Mouse (Mus musculus) heart, postnatal 0 days (tissue): Measurements from ENCODE around the gene Egf. TPM values are rescaled to one million over a fixed set of nuclear protein-coding genes. Genes with fewer than 3 reads are reported as not detected.

ENCODE experiments used
- ATAC-seq: fragments of 200-750 bp; cut with Nextera tagmentation; 2 replicates; pipeline ENCODE4 v1.8.0; 2017; ENCODE audit warnings: low read depth, moderate number of reproducible peaks, moderate library complexity; ENCODE audit not compliant: insufficient read depth
- DNase-seq: peaks from one replicate; pipeline ENCODE4 v3.0.0-alpha.2; 2016; ENCODE audit warnings: low spot score
- H3K27ac ChIP-seq: fragments of 300-500 bp; sonication (generic); 2 replicates; pipeline ENCODE4 v1.5.1; 2014; ENCODE audit warnings: low read depth, mild to moderate bottlenecking
- H3K27me3 ChIP-seq: fragments of 300-500 bp; sonication (generic); 2 replicates; pipeline ENCODE4 v1.6.1; 2014; ENCODE audit warnings: low read length, mixed read lengths; ENCODE audit not compliant: control insufficient read depth, insufficient read depth
- H3K36me3 ChIP-seq: fragments of 300-500 bp; sonication (generic); replicated peaks from 2 replicates; pipeline ENCODE4 v1.6.1; 2014; ENCODE audit warnings: low read length, mixed read lengths; ENCODE audit not compliant: control insufficient read depth, insufficient read depth
- H3K4me1 ChIP-seq: fragments of 300-500 bp; sonication (generic); 2 replicates; pipeline ENCODE4 v1.6.1; 2014; ENCODE audit warnings: antibody characterized with exemption; ENCODE audit not compliant: control insufficient read depth, insufficient read depth
- H3K4me2 ChIP-seq: fragments of 300-500 bp; sonication (generic); 2 replicates; pipeline ENCODE4 v1.6.1; 2014; ENCODE audit warnings: low read depth, mild to moderate bottlenecking, low read length, moderate library complexity
- H3K4me3 ChIP-seq: fragments of 300-500 bp; sonication (generic); 2 replicates; pipeline ENCODE4 v1.5.1; 2014; ENCODE audit warnings: low read depth, low read length
- H3K9ac ChIP-seq: fragments of 300-500 bp; sonication (generic); replicated peaks from 2 replicates; pipeline ENCODE4 v1.6.1; 2014; ENCODE audit warnings: low read depth, low read length, mixed read lengths
- H3K9me3 ChIP-seq: fragments of 300-500 bp; sonication (generic); replicated peaks from 2 replicates; pipeline ENCODE4 v1.6.1; 2016; ENCODE audit warnings: low read length; ENCODE audit not compliant: control insufficient read depth
- CTCF ChIP-seq: IDR thresholded peaks from 2 replicates; pipeline ENCODE4 v1.5.1; 2016; ENCODE audit warnings: antibody characterized with exemption, control low read depth, low read depth
- EP300 ChIP-seq: IDR thresholded peaks from 2 replicates; pipeline ENCODE4 v1.6.1; 2016; ENCODE audit warnings: antibody characterized with exemption, low read depth
- WGBS: fragments of 180-500 bp; shearing (Covaris S2); extraction: QIAGEN DNeasy Blood & Tissue Kit; methylation state at CpG from one replicate; pipeline ENCODE4 v1.1.7; 2014; 5-methylcytosine and 5-hydroxymethylcytosine counted together
- polyA plus RNA-seq: library from polyadenylated mRNA; unstranded; fragments of >200 nt; fragmentation: Nextera tagmentation; extraction: Ambion mirVana; gene quantifications from 2 replicates; pipeline ENCODE4 v1.2.1, GENCODE M21; 2015
- total RNA-seq: library from RNA; depleted of rRNA; stranded (reverse); fragments of >200 nt; gene quantifications from 2 replicates; pipeline ENCODE4 v1.2.3, GENCODE M21; 2014; ENCODE audit warnings: low replicate concordance

Gene Egf
- total and polyA plus RNA-seq, 2 experiments from 2014 or later: 1.9 to 12.4 TPM

GRCm38 (mm10) chr3:129682389-129682788 lies 72.7 kb downstream of the Egf start:
- no peaks in the 10 kb centered on the region for H3K9me3 ChIP-seq
- H3K4me1 ChIP-seq: no peaks in the 10 kb centered on the region
- TF ChIP-seq CTCF (no peak), EP300 (no peak)
- H3K4me2 ChIP-seq: no peak overlapping the region
- peak; percentile 13 for DNase-seq
- H3K4me3 ChIP-seq: no peak overlapping the region
- no peaks in the 10 kb centered on the region for H3K27me3 ChIP-seq
- H3K36me3 ChIP-seq: 0 out of 2 replicates have a peak, but pooled peaks cover 4% of the 10 kb centered on the region
- ATAC-seq: no peak; the same call in 1 of the 2 replicates
- WGBS: 71% methylated on average over 10 of the region's 10 CpGs
- H3K27ac ChIP-seq: no peak overlapping the region
- H3K9ac ChIP-seq: no peak overlapping the region

DNA sequence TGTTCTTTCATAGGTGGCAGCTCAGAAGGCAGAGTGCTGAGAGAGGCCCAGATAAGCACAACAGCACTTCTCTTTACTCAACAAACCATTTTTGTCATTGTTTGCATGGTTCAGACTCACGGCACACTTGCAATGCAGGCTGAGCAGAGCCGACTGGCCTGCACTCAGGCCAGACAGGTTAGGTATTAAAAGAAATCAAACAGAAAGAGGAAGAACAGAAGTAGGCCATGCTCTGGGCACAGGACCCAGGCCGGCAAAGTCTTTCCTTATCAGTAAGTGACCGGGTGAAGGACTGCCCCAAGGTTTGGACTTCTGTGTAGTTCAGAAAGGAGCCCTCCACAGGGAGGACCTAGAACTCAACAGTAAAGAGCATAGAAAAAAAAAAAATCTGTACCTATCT lies 73.3 kb downstream of the Egf start:
- no peak for ATAC-seq
- Histone ChIP-seq H3K4me3 (no peak overlapping the region), H3K4me2 (no peak overlapping the region), H3K27me3 (no peaks in the 10 kb centered on the region), H3K9ac (no peak overlapping the region), H3K36me3 (0 out of 2 replicates have a peak, but pooled peaks cover 4% of the 10 kb centered on the region), H3K9me3 (no peaks in the 10 kb centered on the region), H3K4me1 (no peaks in the 10 kb centered on the region), H3K27ac (no peak overlapping the region)
- no peak for DNase-seq
- no peak for TF ChIP-seq EP300
- no peak for TF ChIP-seq CTCF
- WGBS: 54% methylated on average over 4 of the region's 4 CpGs

GRCm38 (mm10) chr3:129680258-129680657 lies 74.9 kb downstream of the Egf start:
- H3K36me3 ChIP-seq: 0 out of 2 replicates have a peak, but pooled peaks cover 4% of the 10 kb centered on the region
- no peaks in the 10 kb centered on the region for H3K27me3 ChIP-seq
- H3K4me3 ChIP-seq: no peak overlapping the region
- no peak overlapping the region for H3K27ac ChIP-seq
- no peak for TF ChIP-seq EP300
- TF ChIP-seq CTCF: peak; percentile 48
- ATAC-seq: no peak
- DNase-seq: peak; percentile 49
- no peaks in the 10 kb centered on the region for H3K9me3 ChIP-seq
- 47% methylated on average over 5 of the region's 5 CpGs for WGBS
- H3K4me2 ChIP-seq: no peak overlapping the region
- H3K9ac ChIP-seq: no peak overlapping the region
- no peaks in the 10 kb centered on the region for H3K4me1 ChIP-seq

DNA sequence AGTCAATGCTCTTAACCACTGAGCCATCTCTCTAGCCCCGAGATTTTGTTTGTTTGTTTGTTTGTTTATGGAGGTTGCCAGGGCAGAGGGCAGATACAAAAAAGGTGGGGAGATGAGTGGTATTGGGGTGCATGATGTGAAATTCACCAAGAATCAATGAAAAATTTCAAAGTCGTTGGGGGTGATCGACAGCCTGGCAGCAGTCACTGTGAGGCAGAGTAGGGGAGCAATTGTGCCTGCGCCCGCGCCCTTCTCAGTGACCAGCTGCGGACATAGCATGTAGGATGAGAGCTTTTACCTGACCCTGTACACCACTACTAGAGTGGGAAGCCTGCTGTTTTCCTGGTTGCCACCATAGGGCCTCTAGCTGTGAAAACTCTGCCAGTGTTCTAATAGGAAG lies 79.2 kb downstream of the Egf start:
- H3K27me3 ChIP-seq: no peaks in the 10 kb centered on the region
- WGBS: 85% methylated on average over 7 of the region's 7 CpGs
- TF ChIP-seq EP300 (no peak), CTCF (no peak)

DNA sequence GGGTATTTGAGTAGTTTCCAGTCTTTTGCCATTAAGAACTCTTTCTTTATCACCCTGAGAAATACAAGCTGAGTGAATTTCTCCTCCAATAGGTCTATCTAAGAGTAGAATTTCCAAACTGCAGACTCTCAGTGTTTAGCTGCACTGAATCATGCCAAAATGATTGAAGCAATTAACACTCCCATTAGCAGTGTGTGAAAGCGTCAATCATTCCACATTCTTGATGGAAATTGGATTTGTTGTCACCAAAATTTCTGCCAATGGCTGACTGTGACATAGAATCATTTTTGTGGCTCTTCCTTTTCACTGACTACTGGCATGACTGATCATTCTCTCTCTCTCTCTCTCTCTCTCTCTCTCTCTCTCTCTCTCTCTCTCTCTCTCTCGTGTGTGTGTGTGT lies 91.2 kb downstream of the Egf start:
- TF ChIP-seq CTCF (no peak), EP300 (no peak)
- ATAC-seq (no peak), DNase-seq (no peak)
- no peaks in the 10 kb centered on the region for H3K9me3 ChIP-seq
- H3K4me2 ChIP-seq: no peak overlapping the region
- H3K4me3 ChIP-seq: no peak overlapping the region
- no peak overlapping the region for H3K9ac ChIP-seq
- H3K27me3 ChIP-seq: no peaks in the 10 kb centered on the region
- H3K4me1 ChIP-seq: no peaks in the 10 kb centered on the region
- no peaks in the 10 kb centered on the region for H3K36me3 ChIP-seq
- WGBS: 63% methylated on average over 2 of the region's 2 CpGs
- no peak overlapping the region for H3K27ac ChIP-seq

More for the DNA sequence above, 79.2 kb downstream of the Egf start:
- no peak overlapping the region for H3K27ac ChIP-seq
- no peak overlapping the region for H3K4me3 ChIP-seq
- H3K4me2 ChIP-seq: no peak overlapping the region
- DNase-seq (no peak), ATAC-seq (no peak)
- H3K36me3 ChIP-seq: no peaks in the 10 kb centered on the region
- H3K4me1 ChIP-seq: no peaks in the 10 kb centered on the region
- no peaks in the 10 kb centered on the region for H3K9me3 ChIP-seq
- H3K9ac ChIP-seq: no peak overlapping the region

- no peak for ATAC-seq
- Histone ChIP-seq H3K27ac (no peak overlapping the region), H3K36me3 (no peaks in the 10 kb centered on the region), H3K4me3 (no peak overlapping the region), H3K4me2 (no peak overlapping the region), H3K9me3 (no peaks in the 10 kb centered on the region), H3K27me3 (no peaks in the 10 kb centered on the region), H3K4me1 (no peaks in the 10 kb centered on the region), H3K9ac (no peak overlapping the region)
- no peak for TF ChIP-seq CTCF
- no peak for TF ChIP-seq EP300
- no peak for DNase-seq
- WGBS: 83% methylated on average over 7 of the region's 7 CpGs
Observed at GRCm38 (mm10) chr3:129658776-129659175, 96.3 kb downstream of the Egf start.
